Mouse (Mus musculus): Measurements from ENCODE around the gene Hspg2.

The Hspg2 gene

GRCm38 (mm10) chr4:137480191-137480992, 11.8 kb downstream of the Hspg2 start:
- DNase-seq (ENCODE audit: low read depth), result no peak

GRCm38 (mm10) chr4:137480993-137481340, 12.4 kb downstream of the Hspg2 start:
- no peak for DNase-seq (ENCODE audit: low read depth)

- no peak for DNase-seq (ENCODE audit: low read depth)
Observed at GRCm38 (mm10) chr4:137481381-137482030, 12.9 kb downstream of the Hspg2 start.

GRCm38 (mm10) chr4:137483871-137484270, 15.3 kb downstream of the Hspg2 start:
- no peak for DNase-seq (ENCODE audit: low read depth)

GRCm38 (mm10) chr4:137484586-137484985, 16.0 kb downstream of the Hspg2 start:
- no peak for DNase-seq (ENCODE audit: low read depth)

DNA sequence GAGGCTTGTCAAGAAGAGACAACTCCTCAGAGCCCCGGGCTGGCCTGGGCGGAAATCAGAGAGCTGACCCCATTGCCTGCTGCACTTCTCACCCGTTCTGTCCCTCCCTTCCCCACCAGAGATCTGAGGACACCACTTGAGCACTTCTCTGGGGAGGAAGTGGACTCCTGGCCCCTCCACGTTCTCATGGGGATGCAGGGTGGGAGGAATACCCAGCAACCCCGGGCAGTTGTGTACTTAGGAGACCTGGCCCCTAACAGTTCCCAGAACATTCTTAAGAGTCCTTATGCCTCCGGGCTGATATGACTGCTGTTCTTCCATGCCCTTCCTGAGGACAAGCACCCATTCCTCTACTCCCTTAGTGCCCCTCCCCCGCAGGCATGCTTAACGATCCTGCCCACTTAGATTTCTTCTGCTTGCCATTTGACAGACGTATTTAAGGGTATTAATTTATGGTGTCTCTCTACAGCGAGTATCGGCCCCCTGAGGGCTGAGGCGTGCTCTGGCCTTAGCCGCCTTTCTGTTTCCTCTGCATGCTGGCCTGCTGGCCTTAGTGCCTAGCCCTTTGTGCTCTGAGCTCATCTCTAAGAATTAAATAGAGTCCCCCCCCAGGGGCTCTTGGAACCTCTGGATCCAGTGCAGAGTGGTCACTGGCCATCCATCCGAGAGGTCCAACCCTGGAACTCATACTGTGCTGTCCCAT, 16.8 kb downstream of the Hspg2 start:
- no peak for DNase-seq (ENCODE audit: low read depth)

DNA sequence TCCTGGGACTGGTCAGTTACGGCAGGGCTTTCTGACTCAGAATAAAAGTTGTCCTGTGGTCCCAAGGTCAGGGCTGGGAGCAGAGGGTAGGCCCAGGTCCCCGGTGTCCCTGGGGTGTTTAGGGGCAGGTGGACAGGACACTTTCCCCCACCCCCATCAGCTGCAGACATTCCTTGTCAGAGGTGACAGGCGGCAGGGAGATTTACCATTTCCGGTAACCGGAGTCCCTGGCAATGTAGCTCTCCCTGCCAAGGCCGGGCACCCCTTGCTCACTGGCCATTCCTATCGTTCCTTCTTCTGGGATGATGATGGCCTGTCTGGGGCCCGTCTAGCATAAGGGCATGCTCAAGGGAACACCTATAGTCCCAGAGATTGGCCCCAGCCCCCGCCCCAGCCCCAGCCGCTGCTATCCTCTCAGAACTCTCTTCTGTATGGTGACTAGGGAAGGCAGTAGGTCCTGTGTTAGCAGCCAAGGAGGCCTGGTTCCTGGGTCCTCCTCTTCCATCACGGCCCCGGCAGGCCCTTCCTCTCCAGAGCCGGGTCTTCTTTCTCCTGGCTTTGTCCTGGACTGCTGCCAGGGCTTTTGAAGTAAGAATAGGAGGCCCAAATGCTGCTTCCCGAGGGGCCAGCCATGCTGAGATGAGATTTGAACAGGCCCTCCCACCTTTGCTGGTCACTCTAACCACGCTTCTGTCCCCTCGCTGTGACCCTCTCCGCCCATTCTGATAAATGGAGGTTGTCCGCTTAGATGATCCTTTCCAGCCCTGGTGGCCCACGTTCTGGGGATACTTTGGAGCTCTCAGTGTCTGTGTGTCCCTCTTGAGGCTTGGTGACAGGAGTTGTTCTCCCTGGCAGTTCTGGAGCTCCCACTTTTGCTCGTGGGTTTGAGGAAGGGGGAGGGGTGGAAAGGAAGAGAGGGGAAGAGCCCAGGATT, 17.8 kb downstream of the Hspg2 start:
- DNase-seq (ENCODE audit: low read depth), result no peak

GRCm38 (mm10) chr4:137487286-137488000, 18.9 kb downstream of the Hspg2 start:
- no peak for DNase-seq (ENCODE audit: low read depth)

DNA sequence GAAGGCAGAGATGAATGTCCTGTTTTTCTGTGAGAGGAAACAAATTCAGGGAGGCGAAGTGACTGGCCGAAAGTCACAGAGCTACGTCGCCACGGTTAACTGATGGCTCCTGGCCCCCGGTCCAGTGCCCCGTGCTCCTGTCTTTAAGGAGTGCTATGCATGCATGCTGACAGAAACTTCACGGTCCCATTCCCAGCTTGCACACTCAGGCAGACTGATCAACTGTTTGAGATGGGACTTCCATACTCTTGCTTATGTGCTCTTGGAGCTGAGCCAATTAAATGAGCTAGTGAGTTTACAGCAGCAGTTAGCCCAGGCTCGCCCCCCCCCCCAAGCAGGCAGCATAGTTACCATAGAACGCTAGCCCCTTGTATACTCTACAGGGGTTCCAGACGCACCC, 19.5 kb downstream of the Hspg2 start:
- DNase-seq (ENCODE audit: low read depth), result no peak

GRCm38 (mm10) chr4:137488571-137489303, 20.2 kb downstream of the Hspg2 start:
- DNase-seq (ENCODE audit: low read depth), result no peak

- DNase-seq (ENCODE audit: low read depth), result no peak
Observed at GRCm38 (mm10) chr4:137489996-137490395, 21.4 kb downstream of the Hspg2 start.

DNA sequence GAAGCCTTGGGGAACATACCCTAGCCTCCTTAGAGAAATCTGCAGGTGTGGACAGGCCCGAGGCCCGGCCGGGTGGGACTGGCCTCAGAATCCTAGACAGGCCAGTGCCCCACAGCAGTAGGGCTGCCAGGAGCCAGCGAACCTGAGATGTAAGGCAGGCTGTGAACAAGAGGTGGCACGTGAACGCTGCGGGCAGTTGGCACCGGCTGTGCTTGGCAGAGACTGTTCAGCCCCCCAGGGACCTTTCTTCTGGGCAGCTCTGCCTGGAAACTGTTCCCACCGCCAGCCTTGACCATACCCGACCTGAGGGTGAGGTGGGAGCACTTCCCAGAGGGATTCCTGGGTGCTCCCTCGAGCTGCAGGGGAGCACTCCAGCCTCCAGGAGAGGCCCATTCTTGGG, 24.0 kb downstream of the Hspg2 start:
- DNase-seq (ENCODE audit: low read depth), result no peak

DNA sequence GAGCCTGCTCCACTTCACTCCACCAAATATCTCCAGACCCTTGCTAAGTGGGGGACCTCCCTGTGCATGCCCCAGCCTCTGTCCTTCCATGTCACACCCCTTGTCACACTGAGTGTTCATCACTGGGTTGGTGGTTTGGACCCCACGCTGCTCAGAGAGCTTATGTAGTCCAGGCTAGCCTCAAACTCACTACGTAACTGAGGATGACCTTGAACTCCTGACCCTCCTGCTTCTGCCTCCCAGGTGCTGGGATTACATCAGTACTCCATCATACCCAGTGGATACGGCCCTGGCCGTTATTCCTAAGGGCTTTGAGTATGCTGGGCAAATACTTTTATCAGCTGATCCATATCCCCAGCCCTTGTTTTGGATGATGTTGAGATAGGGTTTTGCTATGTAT, 24.6 kb downstream of the Hspg2 start:
- DNase-seq (ENCODE audit: low read depth), result no peak

DNA sequence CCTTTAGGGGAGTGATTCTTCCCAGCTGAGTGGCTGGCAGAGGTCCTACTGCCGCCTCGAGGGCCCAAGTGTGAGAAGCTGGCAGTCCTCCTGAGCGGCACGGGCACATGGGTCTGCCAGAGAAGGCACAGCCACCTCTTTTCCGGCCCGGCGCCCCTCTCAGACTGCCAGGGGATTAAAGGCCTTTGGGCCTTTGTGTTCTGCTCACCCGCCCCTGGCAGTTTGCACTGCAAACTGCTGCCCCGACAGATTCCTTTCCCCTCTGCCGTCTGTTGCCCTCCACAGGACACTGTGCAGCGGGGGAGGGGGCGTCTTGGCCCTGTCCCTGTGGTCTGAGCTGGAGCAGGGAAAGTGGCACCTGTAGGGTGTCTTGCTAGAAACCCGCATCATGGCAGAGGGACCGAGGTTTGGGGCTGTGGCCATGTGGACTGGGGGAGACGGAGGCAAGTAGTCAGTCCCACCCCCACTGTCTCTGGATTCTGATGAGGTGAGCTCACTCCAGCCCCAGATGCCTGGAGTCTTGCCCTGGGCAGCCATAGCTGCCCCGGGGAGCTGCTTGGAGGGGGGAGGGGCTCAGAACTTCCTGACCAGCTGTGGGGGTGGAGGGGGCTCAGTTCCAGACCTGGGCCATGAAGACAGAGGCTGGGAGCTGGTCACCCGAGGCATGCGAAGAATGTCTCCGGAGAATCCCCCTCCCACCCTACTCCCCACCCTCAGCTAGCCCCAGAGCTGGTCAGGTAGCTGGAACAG, 26.4 kb downstream of the Hspg2 start:
- DNase-seq (ENCODE audit: low read depth), result no peak

- DNase-seq (ENCODE audit: low read depth), result no peak
Observed at GRCm38 (mm10) chr4:137495501-137496100, 27.0 kb downstream of the Hspg2 start.

DNA sequence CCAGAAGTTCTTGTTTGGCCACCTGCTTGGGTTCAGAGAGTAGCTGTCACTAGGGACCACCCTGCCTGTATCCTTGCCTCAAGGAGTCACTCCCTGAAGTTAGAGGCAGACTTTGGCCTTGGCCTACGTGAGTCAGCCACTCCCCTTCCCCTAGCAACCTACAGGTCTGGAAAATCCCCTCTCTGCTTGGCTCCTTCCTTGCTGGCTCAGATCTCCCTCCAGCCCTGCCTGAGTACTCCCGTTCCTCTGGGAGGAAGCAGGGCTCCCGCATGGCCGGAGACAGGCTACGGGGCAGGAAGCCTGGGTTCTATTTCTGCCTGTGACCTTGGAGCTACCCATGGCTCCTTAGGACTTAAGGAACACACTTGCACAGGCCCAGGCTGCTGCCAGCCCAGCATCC, 28.8 kb downstream of the Hspg2 start:
- DNase-seq (ENCODE audit: low read depth), result no peak

DNA sequence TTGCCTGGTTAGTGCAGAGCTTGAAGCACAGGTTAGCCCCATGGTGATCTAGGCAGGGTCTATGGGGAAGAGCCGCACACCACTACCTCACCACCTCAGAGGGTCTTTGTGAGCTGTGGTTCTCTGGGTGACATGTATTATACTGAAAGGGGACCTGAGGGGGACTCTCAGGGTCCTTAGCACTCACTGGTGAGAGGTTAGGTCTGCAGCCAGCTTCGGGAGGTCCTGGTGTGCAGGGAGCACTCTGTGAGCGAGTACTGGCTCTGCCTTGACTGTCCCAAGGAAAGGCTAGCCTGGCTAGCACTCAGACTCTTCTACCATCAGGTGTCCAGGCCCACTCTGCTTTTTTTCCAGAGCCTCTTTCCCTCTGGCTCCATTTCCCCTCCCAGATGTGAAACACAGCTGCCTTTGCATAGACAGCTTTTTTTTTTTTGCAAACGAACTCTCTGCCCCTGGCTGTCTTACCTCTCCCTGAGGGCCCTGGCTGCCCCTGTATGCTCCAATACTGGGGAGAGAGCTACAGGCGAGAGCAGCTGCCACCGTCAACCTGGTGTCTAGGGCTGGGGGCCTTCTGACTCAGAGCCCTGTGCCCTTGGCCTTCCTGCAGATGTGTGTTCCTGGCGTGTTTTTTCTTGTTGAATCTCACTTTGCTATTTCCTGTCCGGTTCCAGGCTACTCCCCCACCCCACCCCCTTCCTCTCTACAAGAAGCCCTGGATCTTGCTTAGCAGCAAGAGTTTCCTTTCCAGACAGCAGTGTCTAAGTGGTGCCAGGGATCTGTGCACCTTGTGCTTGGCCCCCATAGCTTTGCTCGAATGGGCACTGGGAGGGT, 29.5 kb downstream of the Hspg2 start:
- no peak for DNase-seq (ENCODE audit: low read depth)

DNA sequence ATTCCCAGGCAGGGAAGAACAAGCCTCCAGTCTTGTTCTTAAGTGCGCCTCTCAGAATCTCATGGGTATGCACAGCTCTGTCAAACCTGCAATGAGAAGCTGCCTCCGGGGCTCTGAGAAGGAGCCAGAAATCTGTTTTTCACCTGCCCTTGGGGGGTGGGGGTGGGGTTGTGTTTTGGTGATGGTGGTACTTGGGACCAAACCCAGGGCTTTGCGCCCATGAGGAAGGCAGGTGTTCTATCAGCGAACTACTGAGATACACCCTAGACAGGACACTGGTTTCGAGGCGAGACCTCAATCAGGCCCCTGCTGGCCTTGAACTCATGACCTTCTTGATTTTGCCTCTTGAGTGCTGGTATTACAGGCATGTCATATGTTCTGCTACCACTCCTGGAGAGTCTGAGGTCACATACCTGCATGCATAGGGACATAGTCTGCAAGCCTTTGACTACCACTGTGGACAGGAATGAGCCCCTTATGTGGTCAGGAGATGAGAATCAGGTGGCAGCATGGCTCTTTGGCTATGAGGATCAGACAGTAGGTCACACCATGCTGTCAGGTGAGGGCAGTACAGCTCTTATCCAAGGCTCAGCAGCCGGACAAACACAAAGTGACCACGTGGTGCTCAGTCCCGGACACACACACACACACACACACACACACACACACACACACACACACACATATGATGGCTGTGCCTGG, 30.5 kb downstream of the Hspg2 start:
- no peak for DNase-seq (ENCODE audit: low read depth)
